In the genomic region with DNA sequence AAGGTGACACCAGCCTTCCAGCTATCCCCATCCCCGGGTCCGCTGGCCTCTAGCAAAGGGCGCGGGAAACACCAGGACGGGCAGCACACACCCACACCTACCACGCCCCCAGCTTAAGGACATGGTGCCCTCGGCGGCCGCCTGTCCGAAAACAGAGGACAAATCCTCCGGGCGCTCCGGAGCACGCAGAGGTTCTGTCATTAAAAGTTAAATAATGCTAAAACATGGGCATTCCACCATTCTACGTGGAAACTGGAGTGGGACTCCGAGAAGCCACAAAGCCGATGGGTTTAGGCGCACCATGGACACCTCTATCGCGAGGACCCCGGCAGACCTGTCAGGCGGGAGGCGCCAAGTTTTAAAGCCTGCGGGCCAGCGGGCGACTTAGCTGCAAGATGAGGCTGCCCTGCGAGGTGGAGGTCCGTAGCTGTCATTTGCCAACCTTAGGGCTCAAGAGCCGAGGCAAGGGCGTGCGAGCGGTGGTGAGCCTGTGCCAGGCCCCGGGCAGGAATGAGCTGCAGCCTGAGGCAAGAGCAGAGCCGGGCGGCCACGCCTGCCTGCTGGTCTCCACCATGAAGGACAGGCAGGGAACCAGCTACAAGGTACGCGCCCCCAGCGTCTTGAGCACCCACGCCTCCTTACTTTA, we compare ENCODE assay signal across 8 mouse cellular contexts. TPM values are rescaled to one million over a fixed set of nuclear protein-coding genes. Genes with fewer than 3 reads are reported as not detected.
DNase-seq lines count a peak whose midpoint lies in the region; ATAC-seq and TF ChIP-seq lines count a peak whose summit lies in the region.

Gene Lrr1, plus strand, starts transcription at position 354 of the 646 bp plus-strand sequence.

- peak within 1 kb of the TSS; percentile 97 for H3K4me2 ChIP-seq in hindbrain, embryonic 13.5 days

- no peak for TF ChIP-seq CTCF in Patski (IDR thresholded peaks at IDR 0.05)

- CTCF ChIA-PET in Patski (lab: Charles Lee): no interaction called here

- WGBS in hindbrain, embryonic 13.5 days: under 1% methylated on average over 40 of the region's 40 CpGs

- H3K9ac ChIP-seq in hindbrain, embryonic 13.5 days: peak within 1 kb of the TSS; percentile 72

- H3K27ac ChIP-seq in hindbrain, embryonic 13.5 days: peak within 1 kb of the TSS; percentile 77

- peak; percentile 85 for ATAC-seq in Patski
- ATAC-seq in hindbrain, embryonic 13.5 days (ENCODE audit: low FRiP score): peak; percentile 94

- H3K4me3 ChIP-seq in hindbrain, embryonic 13.5 days: peak within 1 kb of the TSS; percentile 66

- peaks cover 9% of the 10 kb centered on the region for H3K4me1 ChIP-seq in hindbrain, embryonic 13.5 days (replicated peaks)

- POLR2A ChIA-PET in Patski (lab: Charles Lee): no interaction called here

- H3K9me3 ChIP-seq in hindbrain, embryonic 13.5 days: no peaks in the 10 kb centered on the region

- in situ Hi-C loops in Patski (cut with MboI; ENCODE audit: low pct_unique_long_range_greater_than_20kb): no loop called here

- H3K36me3 ChIP-seq in hindbrain, embryonic 13.5 days: no peaks in the 10 kb centered on the region

- H3K27me3 ChIP-seq in Patski: no peaks in the 10 kb centered on the region
- no peaks in the 10 kb centered on the region for H3K27me3 ChIP-seq in hindbrain, embryonic 13.5 days

- DNase-seq in Patski (ENCODE audit: low read depth, low spot score): no peak
- peak; percentile 90 to 94 for DNase-seq in cerebellum, postnatal 14 days
- peak; percentile 76 to 77 for DNase-seq in frontal cortex, postnatal 14 days (ENCODE audit: low spot score in 2 of 2)
- DNase-seq in layer of hippocampus, postnatal 25 days (ENCODE audit: extremely low spot score in 1 of 2, low spot score in 1 of 2): peak; percentile 81 to 90
- DNase-seq in lung, postnatal 14 days: peak; percentile 86
- peak; percentile 84 for DNase-seq in ovary, postnatal 36 days (ENCODE audit: low spot score)
- DNase-seq in thymus, postnatal 14 days: peak; percentile 86

RNA-seq across cellular contexts. Expression of gene Lrr1, which starts in this region (rescaled TPM):
- 3.1 TPM for polyA plus RNA-seq in Patski (2021)
- 4.6 and 5.5 TPM in 2 replicates for polyA plus RNA-seq in hindbrain, embryonic 13.5 days (2015; fragmentation: Nextera tagmentation; extraction: Ambion mirVana)
- total RNA-seq in layer of hippocampus, postnatal 25 days (2021): not detected

Comparison
In these comparisons a context has a peak if more than half of its experiments do, and no peak if none do; other contexts are left out.
1. Peak in DNase-seq in layer of hippocampus, postnatal 25 days; RNA of the gene not detected or under 1 TPM.